Mouse (Mus musculus): Measurements from ENCODE around the gene Gm20538.

The Gm20538 gene

DNA sequence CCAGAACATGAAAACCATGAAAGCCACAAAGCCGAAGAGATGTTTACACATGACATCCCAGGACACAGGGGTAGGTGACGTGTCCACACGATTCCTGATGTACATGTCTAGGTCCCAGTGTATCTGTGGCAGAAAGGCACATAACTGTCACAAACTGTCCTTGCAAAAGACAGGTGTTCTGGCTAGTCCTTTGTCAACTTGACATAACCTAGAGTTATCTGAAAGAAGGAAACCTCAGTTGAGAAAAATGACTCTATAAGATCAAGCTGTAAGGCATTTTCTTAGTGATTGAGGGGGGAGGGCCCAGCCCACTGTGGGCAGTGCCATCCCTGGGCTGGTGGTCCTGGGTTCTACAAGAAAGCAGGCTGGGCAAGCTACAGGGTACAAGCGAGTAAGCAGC is at the start of gene Gm20538:
TSS of gene Gm20538 (minus strand) at position 101 of the 400 bp plus-strand sequence.
- no peak for DNase-seq (ENCODE audit: low spot score)

DNA sequence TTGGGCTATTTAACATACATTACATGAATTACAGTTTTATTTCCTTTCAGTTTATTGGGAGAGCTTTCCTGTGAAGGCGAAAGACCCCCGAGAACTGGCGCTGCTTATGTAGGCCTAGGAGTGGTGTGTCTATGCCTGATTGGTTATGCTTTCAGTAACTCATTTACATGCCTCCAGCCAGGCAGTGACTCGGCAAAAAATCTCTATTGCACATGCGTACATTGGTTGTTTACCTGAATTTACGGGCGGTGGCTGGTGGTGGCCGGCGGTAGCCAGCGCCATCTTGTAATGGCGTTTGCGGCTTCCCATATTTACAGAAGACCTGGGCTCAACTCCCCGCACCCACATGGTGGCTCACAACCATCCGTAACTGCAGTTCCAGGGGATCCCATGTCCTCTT is 41.5 kb upstream of the Gm20538 start:
- no peak for DNase-seq (ENCODE audit: low spot score)

DNA sequence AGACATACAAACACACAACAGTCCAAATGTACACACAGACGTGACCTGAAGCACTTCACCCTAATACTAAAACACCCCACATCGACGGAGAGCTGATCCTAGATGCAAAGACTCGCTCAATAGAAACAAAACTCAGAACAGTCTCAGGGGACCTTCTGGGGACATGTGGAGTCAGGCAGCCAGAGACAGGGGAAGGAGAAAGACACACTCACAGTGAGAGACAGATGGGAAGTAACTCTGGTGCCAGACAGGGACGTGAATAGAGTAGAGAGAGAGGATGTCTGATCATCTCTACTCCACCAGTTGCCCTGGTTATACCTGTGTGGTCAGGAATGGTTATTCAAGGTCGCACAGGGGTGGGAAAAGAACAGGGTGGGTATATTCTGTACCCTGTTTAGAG is 39.0 kb upstream of the Gm20538 start:
- DNase-seq (ENCODE audit: low spot score): no peak

DNA sequence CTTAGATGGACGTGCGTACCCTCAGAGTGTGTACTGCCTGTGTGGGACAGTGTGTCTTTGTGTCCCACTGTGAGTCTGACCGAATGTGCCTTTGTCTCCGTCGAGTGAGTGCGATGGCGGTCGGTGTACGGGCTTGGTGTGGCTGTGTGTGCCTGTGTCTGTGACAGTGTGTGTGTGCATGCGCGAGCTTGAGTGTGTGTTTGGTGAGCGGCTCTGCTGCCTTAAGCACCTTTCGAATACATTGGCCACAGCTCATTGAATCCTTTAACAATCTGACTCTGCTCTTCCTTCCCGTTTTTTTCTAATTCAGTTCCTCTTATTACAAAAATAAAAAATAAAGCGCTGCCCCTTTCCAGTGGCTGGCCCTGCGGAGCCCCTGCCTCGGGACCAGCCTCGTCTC is 38.4 kb upstream of the Gm20538 start:
- no peak for DNase-seq (ENCODE audit: low spot score)

DNA sequence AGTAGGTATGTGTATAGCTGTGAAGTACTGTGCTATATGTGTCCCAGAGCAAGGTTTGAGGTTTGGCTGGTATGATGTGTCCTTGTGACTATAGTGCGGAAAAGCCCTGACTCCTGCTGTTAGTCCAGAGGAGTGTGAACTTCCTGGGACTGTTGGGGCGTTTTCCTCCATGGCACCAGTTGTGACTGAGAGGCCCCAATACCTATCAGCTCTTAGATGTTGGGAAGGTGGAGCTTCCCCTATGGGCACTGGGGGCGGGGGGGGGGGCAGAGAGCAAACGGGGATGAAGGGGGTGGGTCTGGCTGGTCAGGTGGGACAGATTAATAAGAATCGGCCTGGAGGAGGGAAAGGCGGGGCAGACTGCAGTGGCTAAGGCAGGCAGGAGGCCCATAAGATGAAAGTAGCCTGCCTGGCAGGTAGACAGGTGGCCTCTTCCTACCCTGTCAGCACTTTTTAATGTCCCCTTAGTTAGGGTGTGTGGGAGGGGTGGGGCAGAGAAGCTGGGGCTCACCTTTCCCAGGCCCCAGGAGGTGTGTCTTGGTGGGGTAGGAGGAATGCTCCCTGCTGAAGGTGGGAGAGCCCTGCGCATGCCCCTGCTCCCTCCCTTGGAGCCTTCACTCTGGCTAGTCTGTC is 37.1 kb upstream of the Gm20538 start:
- no peak for DNase-seq (ENCODE audit: low spot score)

DNA sequence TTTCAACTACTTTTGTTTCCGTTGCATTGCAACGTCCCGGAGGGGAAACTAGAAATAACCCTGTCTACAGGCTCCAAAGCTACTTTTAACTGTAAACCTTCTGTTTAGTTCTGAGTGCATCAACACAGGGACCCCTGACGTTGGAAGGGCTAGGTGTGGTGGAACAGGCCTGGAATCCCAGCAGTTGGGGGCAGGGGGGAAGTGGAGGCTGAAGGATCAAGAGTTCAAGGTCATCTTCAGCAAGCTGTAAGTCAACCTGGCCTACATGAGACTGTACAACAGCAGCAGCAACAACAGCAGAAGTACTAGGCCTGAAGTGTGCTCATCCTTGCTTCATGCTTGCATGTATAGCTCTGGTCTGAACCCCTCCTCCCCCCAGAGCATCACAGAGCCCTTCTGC is 35.4 kb upstream of the Gm20538 start:
- no peak for DNase-seq (ENCODE audit: low spot score)

DNA sequence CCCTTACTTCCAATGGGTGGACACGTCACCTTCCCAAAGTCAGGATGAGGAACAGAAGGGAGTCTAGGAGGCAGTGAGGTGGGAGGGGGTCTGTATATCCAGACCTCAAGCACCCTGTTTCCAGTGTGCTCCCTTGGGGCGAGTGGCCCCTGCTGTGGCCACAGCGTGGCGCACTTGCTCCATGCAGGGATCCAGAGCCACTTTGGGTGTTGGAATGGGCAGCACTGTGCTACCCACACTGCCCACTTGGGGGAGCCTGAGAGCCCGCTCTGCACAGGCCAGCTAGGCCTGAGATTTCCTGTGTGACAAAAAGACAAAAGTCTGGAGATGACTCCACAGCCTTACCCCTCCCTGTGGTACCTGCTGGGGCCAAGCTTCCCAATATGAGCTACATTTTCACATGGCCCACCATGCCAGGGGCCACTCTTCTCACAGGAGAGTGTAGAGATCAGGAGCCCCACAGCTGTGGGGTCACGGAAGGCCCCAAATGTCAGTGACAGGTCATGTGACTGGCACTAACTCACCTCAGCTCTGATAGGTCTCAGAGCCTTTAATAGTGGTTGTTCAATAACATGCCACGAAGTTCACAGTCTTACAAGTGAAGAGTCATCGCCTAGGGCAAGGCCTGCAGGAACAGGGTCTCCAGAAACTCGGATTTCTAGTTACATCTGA is 30.1 kb upstream of the Gm20538 start:
- peak; percentile 95 for DNase-seq (ENCODE audit: low spot score)

DNA sequence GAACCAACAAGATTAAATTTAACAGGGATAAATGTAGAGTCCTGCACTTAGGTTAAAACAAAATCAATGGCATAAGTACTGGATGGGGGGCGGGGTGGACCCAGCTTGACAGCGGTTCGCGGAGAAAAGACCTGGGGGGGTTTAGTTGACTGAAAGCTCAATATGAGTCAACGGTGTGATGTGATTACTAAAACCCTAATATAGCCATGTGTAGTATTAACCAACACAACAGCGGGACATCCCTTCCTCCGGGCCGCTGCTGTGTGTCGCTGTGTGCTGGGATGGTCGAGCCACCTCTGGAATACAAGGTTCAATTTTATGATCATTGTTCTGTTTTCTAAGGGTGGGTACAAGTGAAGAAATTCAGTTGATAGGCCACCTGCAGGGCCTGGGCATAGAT is 29.5 kb upstream of the Gm20538 start:
- DNase-seq (ENCODE audit: low spot score): no peak

DNA sequence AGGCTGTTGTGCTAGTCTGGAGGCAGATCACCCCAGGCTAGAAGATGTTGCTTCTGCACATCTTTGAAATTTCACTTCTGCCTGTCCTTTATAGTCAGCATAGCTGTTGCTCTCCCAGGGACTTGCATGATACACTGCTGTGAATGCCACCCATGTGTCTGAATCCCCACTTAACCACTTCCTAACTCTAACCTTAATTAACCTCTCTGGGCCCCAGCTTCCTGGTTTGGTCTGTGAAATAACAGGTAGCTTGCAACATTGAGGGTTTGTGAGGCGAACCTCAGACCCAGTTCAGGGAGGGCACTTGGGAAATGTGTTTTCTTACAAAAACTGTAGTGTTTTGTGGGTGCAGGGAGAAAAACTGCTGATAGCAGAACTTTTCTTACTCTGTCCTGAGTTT is 25.4 kb upstream of the Gm20538 start:
- no peak for DNase-seq (ENCODE audit: low spot score)

DNA sequence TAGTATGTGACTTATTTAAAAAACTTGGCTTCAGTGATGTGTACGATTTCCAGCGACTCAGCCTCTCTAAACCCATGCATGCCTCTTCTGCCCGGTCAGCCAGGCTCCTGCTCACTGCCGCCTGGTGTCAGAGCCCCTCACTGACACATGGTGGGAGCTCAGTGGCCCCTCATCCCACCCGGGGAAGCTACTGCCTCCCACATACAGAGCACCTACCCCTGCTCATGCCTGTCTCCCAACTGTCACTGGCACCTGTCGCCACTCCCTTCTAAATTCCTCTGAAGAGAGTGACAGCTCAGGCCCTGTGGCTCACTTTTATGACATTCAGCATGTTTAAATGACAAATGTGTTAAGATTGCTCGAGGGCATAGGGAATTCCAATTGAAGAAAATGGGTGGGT is 23.6 kb upstream of the Gm20538 start:
- no peak for DNase-seq (ENCODE audit: low spot score)

DNA sequence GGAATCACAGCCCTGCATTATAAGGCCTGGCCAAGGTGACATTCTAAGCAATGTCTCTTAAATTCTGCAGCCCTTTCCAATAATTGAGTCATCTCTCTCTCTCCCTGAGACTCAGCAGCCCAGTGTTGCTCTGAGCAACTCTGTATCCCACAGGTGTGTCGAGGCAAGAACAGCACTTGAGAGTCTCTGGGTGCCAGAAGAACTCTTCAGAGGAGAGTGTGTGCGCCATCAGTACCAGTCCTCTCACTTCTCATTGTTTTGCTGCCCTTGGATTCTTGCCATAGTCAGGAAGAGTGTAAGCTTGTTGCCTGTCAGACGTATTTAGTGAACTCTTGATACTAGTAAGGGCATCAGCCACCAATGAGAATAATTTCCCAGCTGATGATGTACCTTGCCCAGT is 15.1 kb upstream of the Gm20538 start:
- DNase-seq (ENCODE audit: low spot score): no peak

DNA sequence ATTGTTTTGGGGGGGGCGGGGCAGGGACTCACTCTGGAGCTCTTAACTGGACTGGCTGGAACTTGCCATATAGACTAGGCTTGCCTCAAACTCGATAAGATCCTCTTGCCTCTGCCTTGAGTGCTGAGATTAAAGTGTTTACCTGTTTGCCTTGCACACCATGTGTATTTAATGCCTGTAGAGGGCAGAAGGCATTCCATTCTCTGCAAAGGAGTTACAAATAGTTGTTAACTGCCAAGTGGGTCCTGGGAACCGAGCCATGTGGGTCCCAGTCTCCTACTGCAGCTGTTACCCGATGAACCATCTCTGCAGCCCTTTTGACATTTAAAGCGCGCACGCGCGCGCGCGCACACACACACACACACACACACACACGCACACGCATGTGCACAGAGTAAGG is 11.4 kb upstream of the Gm20538 start:
- DNase-seq (ENCODE audit: low spot score): no peak

DNA sequence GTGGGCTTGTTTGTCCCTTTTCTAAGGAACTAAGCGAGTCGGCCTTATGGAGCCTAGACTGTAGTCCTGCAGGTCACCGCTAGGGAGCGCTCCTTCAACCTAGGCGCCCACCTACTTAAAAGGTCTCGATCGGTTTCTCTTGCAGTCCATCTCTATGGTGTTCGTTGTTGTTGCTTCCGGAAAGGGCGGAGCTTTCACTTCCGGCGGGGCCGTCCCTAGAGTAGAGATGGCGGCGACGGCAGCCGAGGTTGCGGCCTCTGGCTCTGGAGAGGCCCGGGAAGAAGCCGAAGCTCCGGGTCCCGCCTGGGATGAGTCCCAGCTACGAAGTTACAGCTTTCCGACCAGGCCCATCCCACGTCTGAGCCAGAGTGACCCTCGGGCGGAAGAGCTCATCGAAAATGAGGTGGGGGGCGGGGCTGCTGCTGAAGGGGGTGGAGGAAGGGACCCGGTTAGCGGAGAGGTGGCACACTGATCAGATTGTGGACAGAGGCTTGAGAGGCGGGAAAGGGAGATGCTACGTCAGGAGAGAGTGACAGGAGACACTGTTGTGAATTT is 10.1 kb upstream of the Gm20538 start, which contains the start of gene Hif1an:
TSS of gene Hif1an (plus strand) at position 199 of the 555 bp plus-strand sequence.
- DNase-seq (ENCODE audit: low spot score): peak; percentile 97

DNA sequence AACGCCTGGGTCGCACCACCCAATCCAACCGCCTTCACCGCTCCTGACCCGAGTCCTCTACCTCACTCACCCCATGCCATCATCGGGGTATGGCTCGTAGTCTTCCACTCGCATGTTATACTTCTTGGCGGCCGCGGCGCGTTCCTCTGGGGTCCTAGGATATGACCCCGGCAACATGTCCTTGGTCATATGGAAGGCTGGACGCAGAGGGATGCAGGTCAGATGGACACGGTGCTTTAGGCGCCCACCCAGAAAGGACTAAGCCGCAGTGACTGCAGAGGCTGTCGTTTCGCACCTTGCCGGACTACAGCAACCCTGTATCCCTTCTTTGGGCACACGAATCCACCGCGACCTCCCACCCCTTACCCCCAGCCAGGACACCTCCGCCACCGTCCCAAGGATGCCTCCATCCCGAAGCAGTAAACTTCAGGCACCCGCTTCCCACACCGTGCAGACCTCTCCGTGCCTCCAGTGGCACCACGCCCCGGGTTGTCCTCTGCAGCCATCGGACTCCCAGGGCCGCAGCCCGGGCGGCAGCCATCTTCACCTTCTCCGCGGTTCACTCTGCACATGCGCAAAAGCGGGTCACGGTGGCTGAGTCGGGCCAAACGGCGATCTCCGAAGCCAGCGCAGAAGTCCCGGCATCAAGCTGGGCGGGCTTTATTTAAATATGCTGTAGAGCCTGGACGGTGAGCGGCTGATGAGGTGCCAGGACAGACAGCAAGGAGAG is 2.4 kb upstream of the Gm20538 start, which contains the start of gene Ndufb8:
TSS of gene Ndufb8 (minus strand) at position 580 of the 730 bp plus-strand sequence.
- DNase-seq (ENCODE audit: low spot score): peak; percentile 94

DNA sequence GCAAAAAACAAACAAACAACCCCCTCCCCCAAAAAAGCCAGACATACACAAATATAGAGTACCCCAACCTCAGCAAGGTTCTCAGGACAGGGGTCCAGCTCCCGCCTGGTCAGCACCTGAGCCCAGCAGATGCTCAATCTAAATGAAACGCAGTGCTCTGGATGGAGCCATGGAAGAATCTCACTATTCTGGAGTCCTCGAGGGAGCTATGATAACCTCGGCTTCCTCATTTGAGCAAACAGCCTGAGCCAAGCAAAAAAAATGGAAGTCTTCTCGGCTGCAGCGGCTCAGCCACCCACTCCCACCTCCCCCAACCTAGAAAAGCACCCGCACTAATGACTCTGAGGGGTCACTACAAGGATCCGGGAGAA is 1.8 kb upstream of the Gm20538 start:
- no peak for DNase-seq (ENCODE audit: low spot score)

DNA sequence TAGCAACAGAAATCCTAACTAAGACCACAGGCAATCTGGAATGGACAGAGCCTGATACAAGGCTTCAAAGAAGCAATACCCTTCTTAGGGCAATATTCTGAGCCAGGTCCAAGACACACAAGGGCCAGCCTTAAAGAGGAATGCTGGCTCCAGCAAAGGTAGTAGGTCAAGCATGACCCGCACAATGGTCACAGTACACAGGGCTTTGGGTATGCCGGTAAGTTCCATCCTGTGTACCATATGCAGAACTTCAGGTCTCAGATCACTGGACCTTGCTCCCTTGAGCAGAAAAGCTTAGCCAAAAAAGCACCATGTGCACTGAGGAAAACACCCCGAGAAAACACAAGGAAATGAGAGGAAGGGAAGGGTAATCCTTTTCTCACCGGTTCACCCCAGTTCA is 655 bp upstream of the Gm20538 start:
- no peak for DNase-seq (ENCODE audit: low spot score)

DNA sequence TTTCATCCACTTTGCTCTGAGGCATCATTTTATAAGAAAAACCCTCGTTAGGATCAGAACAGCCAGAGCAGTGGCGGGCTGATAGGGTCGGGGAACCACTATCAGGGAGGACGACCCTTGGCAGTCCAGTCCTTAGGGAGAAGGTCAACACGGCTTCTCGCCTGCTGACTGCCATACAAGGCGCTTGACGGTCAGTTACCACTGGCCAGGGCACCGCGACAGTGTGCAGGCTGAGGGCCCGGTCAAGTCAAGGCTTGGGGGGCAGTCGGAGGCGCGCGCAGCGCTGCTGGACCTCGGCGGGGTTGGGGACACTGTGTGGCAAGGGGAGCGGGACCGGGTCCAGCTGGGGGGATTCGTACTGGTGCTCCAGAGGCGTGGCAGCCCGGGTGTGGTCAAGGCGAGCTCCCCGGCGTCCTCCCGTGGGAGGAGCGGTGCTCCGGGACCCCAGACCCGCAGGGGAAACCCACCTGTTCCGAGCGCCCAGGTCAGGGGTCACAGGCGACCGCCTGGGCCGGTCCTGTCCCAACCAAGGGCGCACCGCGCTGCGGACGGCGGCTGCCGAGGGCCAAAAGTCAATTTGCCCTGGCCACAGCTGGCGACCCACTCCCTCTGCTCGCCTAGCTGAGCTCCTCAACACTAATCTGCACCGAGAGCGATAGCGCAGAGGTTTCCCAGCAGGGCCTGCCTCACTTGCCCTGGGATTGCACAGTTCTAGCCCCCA is 7.2 kb downstream of the Gm20538 start, which contains the start of gene Sec31b:
TSS of gene Sec31b (minus strand) at position 544 of the 721 bp plus-strand sequence.
- DNase-seq (ENCODE audit: low spot score): no peak

DNA sequence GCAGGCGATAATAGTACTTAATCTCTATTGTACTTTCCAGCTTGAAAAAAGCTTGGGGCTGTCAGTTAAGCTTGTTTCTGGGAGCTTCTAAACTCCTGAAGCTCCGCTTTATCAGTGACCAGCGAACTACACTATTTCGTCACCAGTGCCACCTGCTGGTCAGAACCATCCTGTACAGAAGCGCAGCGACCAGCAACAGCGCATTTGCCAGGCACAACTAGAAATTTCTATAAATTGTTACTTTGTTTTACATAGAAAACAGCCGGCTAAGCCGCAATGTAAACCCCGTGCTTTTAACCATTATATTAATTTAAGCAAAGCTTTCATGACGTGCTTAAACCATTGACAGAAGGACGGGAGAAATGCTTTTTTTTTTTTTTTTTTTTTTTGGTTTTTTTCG is 7.9 kb downstream of the Gm20538 start:
- peak; percentile 77 for DNase-seq (ENCODE audit: low spot score)

DNA sequence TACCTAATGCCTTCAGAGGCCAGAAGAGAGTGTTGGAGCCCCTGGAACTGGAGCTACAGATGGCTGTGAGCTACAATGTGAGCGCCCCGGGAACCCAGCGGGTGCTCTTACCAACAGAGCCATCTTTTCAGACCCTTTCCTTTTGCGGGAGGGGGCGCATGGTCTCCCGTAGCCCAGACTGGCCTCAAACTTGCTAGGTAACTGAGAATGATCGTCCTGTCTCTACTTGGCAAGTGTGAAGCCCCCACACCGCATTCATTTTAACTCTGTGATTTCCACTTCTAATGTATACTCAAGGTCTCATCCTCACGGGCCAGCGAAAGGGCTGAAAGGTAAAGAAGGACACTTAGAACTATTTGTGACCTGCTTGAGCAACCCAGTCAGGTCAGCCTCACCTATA is 8.3 kb downstream of the Gm20538 start:
- no peak for DNase-seq (ENCODE audit: low spot score)

DNA sequence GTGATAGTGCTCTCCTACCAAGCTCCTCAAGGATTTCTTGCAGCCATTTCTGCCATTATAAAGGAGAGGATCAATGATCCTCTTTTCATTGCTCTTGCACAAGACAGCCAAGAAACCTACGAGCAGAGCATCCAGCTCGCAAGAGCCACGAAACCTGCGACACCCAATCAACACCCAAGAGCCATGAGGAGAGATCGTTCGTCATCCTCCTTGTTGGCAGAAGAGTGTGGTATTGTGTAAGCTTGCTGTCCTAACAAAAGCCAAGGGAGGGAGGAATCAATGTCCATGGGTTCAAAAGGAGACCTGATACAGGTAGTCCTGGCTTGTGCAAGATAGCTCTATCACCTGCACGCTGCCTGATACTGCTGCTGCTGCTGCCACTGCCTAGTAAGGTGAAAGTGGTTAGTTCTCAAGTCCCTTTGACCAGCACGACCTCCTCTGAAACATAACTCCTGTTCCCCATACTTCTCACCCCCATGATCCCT is 9.9 kb downstream of the Gm20538 start:
- DNase-seq (ENCODE audit: low spot score): no peak

DNA sequence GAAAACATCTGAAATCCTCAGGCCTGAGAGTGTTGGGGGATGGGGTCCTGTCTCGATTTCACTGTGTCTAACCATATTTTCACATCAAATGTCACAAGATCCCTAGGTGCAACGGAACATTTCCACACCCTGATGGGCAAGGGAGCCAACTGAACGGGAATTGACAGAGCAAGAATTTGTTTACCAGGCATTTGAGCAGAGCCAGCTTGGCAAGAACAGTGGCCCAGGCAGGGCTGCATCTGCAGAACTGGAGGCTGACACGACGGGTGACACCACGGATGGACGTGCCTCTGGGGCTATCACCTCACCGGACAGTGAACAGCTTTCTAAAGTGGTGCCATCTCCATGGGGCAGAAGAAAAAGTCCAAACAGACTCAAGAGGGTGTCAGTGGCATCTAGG is 15.2 kb downstream of the Gm20538 start:
- no peak for DNase-seq (ENCODE audit: low spot score)

DNA sequence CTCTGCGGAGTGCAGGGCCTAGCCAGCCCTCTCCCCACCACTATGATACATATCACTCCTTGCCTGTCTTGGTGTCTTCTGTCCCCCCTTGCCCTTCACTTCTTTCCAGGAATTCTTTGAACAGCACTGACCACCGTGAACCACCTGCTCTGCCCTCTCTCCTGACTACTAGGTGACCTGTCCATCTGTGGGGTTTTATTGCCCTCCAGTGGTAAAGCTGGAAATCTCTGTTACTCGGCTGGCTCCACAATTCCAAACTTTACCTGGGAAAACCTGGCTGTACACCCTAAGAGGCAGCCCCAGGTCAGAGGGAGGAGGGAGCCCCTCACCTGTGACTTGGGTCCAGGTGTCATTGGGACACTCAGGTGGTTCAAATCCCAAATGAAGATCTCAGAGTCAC is 17.3 kb downstream of the Gm20538 start:
- DNase-seq (ENCODE audit: low spot score): no peak

Data from layer of hippocampus, adult 11-12 months (tissue).